Mouse (Mus musculus) hindbrain, embryonic 16.5 days (tissue): ENCODE data around the gene Lmo2. TPM values are rescaled to one million over a fixed set of nuclear protein-coding genes. Genes with fewer than 3 reads are reported as not detected.
"Not testable (repeated sequence)": the region's sequence is repeated elsewhere in the genome, so short reads cannot be mapped to it uniquely, and the experiment has no call there.

Experiments
- ATAC-seq: fragments of 200-750 bp; cut with Nextera tagmentation; 2 replicates; pipeline ENCODE4 v1.8.0; 2017; ENCODE audit warnings: moderate TSS enrichment, moderate library complexity
- H3K27ac ChIP-seq: fragments of 300-500 bp; sonication (generic); 2 replicates; pipeline ENCODE4 v1.5.1; 2014; ENCODE audit warnings: low read depth, mild to moderate bottlenecking, control low read depth, low read length, moderate library complexity
- H3K27me3 ChIP-seq: fragments of 300-500 bp; sonication (generic); replicated peaks from 2 replicates; pipeline ENCODE4 v1.6.1; 2014; ENCODE audit warnings: low read length; ENCODE audit not compliant: control insufficient read depth, insufficient read depth
- H3K36me3 ChIP-seq: fragments of 300-500 bp; sonication (generic); 2 replicates; pipeline ENCODE4 v1.6.1; 2014; ENCODE audit warnings: mild to moderate bottlenecking, low read length, moderate library complexity, mixed read lengths; ENCODE audit not compliant: control insufficient read depth, insufficient read depth
- H3K4me1 ChIP-seq: fragments of 300-500 bp; sonication (generic); 2 replicates; pipeline ENCODE4 v1.6.1; 2014; ENCODE audit warnings: low read depth, low read length; ENCODE audit not compliant: control insufficient read depth, insufficient read depth
- H3K4me2 ChIP-seq: fragments of 300-500 bp; sonication (generic); 2 replicates; pipeline ENCODE4 v1.6.1; 2014; ENCODE audit warnings: mild to moderate bottlenecking, low read length, control low read depth, moderate library complexity
- H3K4me3 ChIP-seq: fragments of 300-500 bp; sonication (generic); 2 replicates; pipeline ENCODE4 v1.5.1; 2014; ENCODE audit warnings: mild to moderate bottlenecking, low read length, control low read depth, moderate library complexity
- H3K9ac ChIP-seq: fragments of 300-500 bp; sonication (generic); 2 replicates; pipeline ENCODE4 v1.6.1; 2014; ENCODE audit warnings: low read depth, mild to moderate bottlenecking, control low read depth, low read length, moderate library complexity
- H3K9me3 ChIP-seq: fragments of 300-500 bp; sonication (generic); 2 replicates; pipeline ENCODE4 v1.6.1; 2014; ENCODE audit warnings: mild to moderate bottlenecking, low read length, moderate library complexity; ENCODE audit not compliant: control insufficient read depth
- whole genome bisulfite sequencing: fragments of 180-500 bp; shearing (Covaris S2); extraction: QIAGEN DNeasy Blood & Tissue Kit; methylation state at CpG from one replicate; pipeline ENCODE4 v1.1.7; 2014; 5-methylcytosine and 5-hydroxymethylcytosine counted together
- polyA plus RNA-seq: library from polyadenylated mRNA; unstranded; fragments of >200 nt; fragmentation: Nextera tagmentation; extraction: Ambion mirVana; gene quantifications from 2 replicates; pipeline ENCODE4 v1.2.1, GENCODE M21; 2015

Lmo2 gene
- polyA plus RNA-seq, 1 experiment from 2014 or later, result 30.9 TPM

DNA sequence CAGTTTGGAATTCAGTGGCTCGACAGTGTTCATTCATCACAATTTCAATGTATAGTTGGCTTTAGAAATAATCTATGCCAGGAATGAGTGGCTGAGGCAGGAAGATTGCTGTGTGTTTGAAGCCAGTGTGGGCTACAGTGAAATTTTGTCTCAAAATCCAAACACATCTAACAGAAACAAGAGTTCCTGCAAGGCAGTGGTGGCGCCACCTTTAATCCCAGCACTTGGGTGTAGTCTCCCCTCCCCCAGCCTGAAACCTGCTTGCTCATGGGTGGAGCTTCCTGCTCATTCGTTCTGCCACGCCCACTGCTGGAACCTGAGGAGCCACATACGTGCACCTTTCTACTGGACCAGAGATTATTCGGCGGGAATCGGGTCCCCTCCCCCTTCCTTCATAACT lies 29.8 kb downstream of the Lmo2 start:
- H3K9me3 ChIP-seq, H3K4me1 ChIP-seq, H3K4me2 ChIP-seq, ATAC-seq, H3K9ac ChIP-seq, H3K27me3 ChIP-seq, H3K4me3 ChIP-seq, H3K36me3 ChIP-seq, H3K27ac ChIP-seq: not testable (repeated sequence)
- WGBS, result 82% methylated on average over 7 of the region's 8 CpGs

DNA sequence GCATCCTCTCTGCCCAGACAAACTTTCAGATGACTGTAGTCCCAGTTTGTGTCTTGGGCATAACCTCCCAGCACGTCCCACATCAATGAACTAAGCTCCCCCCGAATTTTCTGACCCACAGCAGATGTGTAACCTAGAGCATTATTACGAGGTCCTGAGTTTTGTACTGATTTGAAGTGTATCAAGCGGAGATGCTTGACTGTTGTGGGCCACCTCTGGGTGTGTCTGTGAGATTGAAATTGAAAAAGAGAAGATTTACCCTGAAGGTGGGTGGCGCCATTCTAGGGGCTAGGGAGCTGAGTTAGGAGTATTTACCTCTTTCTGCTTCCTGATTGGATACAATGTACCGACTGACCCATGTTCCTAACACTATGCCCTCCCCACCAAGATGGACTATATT lies 31.9 kb downstream of the Lmo2 start:
- no peak overlapping the region for H3K27ac ChIP-seq
- no peak overlapping the region for H3K4me2 ChIP-seq
- peaks cover 2% of the 10 kb centered on the region; the same call in 1 of the 2 replicates for H3K4me1 ChIP-seq
- no peaks in the 10 kb centered on the region for H3K27me3 ChIP-seq
- H3K9ac ChIP-seq, result no peak overlapping the region
- no peaks in the 10 kb centered on the region for H3K9me3 ChIP-seq
- H3K36me3 ChIP-seq, result no peaks in the 10 kb centered on the region
- ATAC-seq, result no peak
- WGBS, result 86% methylated on average over 6 of the region's 6 CpGs
- H3K4me3 ChIP-seq, result no peak overlapping the region

DNA sequence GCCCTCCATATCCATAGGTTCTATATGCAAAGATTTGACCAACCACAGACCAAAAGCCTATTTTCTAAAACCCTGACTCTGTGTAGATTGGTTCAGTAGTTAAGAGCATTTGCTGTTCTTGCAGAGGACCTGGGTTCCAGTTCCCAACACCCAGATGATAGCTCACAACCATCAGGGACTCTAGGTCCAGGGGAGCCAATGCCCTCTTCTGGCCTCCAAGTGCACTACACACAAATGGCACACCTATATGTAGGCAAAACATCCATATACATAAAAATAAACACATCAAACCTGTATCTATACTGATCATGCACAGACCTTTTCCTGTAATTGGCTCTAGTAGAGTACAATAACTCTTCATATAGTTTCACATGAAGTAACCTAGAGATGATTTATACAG lies 33.5 kb downstream of the Lmo2 start:
- Histone ChIP-seq H3K36me3 (no peaks in the 10 kb centered on the region), H3K4me2 (no peak overlapping the region), H3K9ac (no peak overlapping the region), H3K4me3 (no peak overlapping the region), H3K27ac (no peak overlapping the region), H3K4me1 (peaks cover 2% of the 10 kb centered on the region; the same call in 1 of the 2 replicates), H3K27me3 (no peaks in the 10 kb centered on the region), H3K9me3 (no peaks in the 10 kb centered on the region)
- ATAC-seq, result no peak

DNA sequence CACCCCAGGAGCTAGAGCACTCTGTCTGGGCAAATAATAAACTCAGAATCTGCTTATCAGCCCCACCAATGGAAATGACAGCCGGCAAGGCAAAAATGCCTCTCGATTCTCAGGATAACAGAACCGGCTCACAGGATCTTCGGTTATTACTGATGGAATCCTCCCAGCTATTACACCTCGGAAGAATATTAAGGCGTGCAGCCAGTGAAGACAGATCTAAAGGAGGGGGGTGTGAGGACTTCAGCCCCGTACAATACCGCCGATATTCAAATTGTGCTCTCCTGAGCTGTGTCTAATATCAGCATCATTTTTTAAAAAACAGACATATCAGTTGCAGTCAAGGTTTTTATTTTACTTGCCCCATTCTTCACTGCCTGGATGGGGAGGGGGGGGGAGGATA lies 34.4 kb downstream of the Lmo2 start:
- Histone ChIP-seq H3K9me3 (no peaks in the 10 kb centered on the region), H3K4me2 (peak overlapping the region; percentile 22), H3K36me3 (no peaks in the 10 kb centered on the region), H3K4me3 (no peak overlapping the region), H3K27ac (peak overlapping the region; percentile 56), H3K9ac (no peak overlapping the region; the same call in 1 of the 2 replicates), H3K4me1 (peaks cover 2% of the 10 kb centered on the region; the same call in 1 of the 2 replicates), H3K27me3 (no peaks in the 10 kb centered on the region)
- peak; percentile 52; the same call in 1 of the 2 replicates for ATAC-seq
- 50% methylated on average over 9 of the region's 9 CpGs for WGBS

DNA sequence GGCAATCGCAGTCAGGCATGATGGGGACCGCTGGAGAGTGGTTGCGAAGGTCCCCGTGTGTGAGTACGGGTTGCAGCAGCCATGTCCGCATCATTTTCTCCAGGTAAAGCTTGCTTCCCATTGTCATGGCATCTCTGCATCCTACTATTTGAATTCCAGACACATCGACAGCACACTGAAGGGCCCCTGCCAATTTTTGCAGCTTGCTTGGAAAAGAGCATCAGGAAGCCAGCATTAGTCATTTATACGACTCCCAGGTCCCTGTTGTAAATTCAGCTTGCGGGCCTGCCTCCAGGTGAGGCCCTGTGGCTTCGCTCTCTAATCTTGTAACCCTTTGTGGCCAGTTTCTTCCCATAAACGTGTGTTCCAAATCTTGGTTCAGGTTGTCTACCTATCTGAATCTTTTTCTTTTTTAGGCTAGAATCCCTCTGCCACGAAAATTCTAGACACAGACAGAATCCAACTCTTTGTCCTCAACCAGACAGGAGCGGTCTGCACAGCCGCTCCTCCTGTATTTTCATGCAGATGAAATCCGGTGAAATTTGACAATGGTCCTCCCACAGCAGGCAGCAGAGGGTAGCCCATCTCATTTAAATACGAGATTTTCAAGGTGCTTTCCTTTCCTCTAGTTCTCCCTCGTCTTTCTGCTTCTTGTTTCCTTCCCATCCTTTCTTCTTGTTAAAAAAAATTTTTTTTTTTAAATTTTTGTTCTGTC lies 35.0 kb downstream of the Lmo2 start:
- H3K9me3 ChIP-seq, result no peaks in the 10 kb centered on the region
- 15% methylated on average over 17 of the region's 17 CpGs for WGBS
- no peak overlapping the region for H3K4me3 ChIP-seq
- H3K36me3 ChIP-seq, result no peaks in the 10 kb centered on the region
- H3K4me1 ChIP-seq, result peaks cover 2% of the 10 kb centered on the region; the same call in 1 of the 2 replicates
- H3K27me3 ChIP-seq, result no peaks in the 10 kb centered on the region
- peak overlapping the region; percentile 22 for H3K4me2 ChIP-seq
- ATAC-seq, result peak; percentile 72
- H3K9ac ChIP-seq, result peak overlapping the region; percentile 41; the same call in 1 of the 2 replicates
- H3K27ac ChIP-seq, result peak overlapping the region; percentile 56

DNA sequence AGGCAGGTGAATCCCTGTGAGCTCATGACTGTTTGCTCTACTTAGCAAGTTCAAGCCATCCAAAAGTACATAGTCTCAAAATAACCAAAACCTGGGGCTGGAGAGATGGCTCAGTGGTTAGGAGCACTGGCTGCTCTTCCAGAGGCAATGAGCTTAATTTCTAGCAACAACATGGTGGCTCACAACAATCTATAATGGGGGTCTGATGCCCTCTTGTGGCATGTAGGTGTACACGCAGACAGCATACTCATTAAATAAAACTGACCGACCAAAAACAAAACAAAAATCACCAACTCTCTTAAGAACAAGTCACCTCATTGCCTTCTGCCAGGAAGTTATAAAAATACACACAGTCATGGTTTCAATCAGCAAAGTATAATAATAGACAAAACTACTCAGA lies 43.3 kb downstream of the Lmo2 start:
- no peak overlapping the region for H3K27ac ChIP-seq
- no peak overlapping the region for H3K4me3 ChIP-seq
- WGBS, result 25% methylated on average over 2 of the region's 2 CpGs
- no peak overlapping the region for H3K4me2 ChIP-seq
- H3K4me1 ChIP-seq, result no peaks in the 10 kb centered on the region
- no peaks in the 10 kb centered on the region for H3K27me3 ChIP-seq
- no peaks in the 10 kb centered on the region for H3K36me3 ChIP-seq
- no peak overlapping the region for H3K9ac ChIP-seq
- no peaks in the 10 kb centered on the region for H3K9me3 ChIP-seq
- ATAC-seq, result no peak

DNA sequence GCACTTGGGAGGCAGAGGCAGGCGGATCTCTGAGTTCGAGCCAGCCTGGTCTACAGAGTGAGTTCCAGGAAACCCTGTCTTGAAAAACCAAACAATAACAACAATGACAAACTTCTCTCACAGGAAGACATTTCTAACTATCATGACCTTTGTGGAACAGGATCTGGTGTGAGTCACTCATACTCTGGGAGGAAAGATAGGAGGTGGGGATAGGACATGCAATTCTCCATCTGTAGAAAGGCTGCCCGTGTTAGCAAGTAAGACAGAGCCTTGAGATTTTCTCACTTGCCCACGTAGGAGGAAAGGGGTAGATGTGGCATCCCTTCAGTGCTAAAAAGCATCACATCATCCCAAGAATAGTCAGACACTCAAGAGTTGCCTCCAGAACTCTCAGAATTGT lies 44.1 kb downstream of the Lmo2 start:
- WGBS, result 90% methylated on average over 4 of the region's 4 CpGs
- no peak overlapping the region for H3K27ac ChIP-seq
- no peak for ATAC-seq
- H3K27me3 ChIP-seq, result no peaks in the 10 kb centered on the region
- H3K4me2 ChIP-seq, result no peak overlapping the region
- no peaks in the 10 kb centered on the region for H3K4me1 ChIP-seq
- no peaks in the 10 kb centered on the region for H3K36me3 ChIP-seq
- H3K4me3 ChIP-seq, result no peak overlapping the region
- no peaks in the 10 kb centered on the region for H3K9me3 ChIP-seq
- H3K9ac ChIP-seq, result no peak overlapping the region

DNA sequence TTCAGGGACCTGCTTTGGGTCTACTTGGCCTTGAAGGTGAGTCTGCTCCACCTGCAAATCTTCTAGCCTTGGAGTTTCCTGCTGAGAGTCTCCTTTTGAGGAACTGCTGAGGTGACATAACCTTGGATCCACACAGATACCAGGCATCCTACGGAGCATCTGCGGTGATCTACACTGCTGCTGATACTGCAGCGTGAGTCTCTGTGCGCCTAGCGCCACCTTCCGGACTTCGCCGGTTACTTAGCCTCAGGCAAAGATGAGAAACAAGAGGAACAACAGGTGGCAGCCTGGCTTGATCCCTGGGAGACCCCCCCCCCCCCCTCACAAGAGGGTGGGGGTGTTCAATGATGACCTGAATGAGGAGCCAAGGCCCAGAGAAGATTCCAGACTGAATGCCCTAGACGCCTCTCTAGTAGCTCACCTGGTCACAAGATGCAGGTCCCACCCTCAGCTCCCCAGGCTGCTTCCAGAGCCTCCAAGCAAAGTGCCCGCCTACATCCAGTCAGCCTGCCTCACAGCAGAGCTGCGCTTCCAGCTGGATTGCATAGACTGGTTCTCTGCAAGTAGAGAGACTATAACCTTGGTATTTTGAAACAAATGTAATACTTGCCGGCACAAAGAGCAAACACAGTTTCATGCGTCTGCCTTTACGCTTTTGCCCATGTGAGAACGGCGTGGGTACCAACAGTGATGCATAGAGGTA lies 45.1 kb downstream of the Lmo2 start:
- no peak overlapping the region for H3K4me3 ChIP-seq
- no peaks in the 10 kb centered on the region for H3K9me3 ChIP-seq
- H3K27me3 ChIP-seq, result no peaks in the 10 kb centered on the region
- no peak overlapping the region for H3K27ac ChIP-seq
- H3K4me1 ChIP-seq, result no peaks in the 10 kb centered on the region
- no peak overlapping the region for H3K9ac ChIP-seq
- no peaks in the 10 kb centered on the region for H3K36me3 ChIP-seq
- 35% methylated on average over 16 of the region's 16 CpGs for WGBS
- no peak overlapping the region for H3K4me2 ChIP-seq
- ATAC-seq, result peak; percentile 80

DNA sequence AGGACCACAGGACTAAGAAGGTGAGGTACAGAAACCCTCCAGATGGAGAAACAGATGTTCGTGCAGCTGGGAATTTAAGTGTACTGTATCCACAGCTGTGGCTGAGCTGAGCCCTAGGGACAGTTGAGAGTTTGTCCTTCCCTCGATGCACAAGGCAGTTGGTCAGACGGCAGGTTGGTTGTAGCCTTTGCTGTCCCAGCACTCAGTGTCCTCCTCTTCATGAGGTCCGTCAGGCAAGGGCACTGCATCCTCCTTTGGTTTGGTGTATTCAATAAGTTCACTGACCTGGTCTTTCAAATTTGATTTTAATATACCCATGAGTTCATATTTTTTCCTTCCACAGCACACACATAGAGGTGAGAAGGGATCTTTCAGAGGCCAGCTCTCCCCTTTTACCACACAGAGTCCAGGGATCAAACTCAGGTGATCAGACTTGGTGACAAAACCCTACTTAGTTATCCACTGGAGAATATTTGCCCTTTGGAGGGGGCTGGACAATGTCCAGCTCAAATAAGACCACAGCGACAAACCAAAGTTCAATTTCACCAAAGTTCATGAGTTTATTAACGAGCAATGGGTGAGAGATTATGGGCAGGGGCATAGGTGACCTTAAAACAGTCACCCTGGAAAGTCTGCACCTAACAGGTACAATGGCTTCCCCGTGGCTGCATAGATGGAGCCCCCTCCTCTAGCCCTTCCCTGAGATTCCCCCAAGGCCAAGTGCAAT lies 50.2 kb downstream of the Lmo2 start:
- Histone ChIP-seq H3K4me1 (no peaks in the 10 kb centered on the region), H3K27me3 (no peaks in the 10 kb centered on the region), H3K9me3 (no peaks in the 10 kb centered on the region), H3K36me3 (no peaks in the 10 kb centered on the region), H3K4me3 (no peak overlapping the region), H3K4me2 (no peak overlapping the region), H3K27ac (no peak overlapping the region), H3K9ac (no peak overlapping the region)
- WGBS, result 89% methylated on average over 7 of the region's 7 CpGs
- ATAC-seq, result no peak
